Mouse (Mus musculus): Measurements from ENCODE around the gene Pde9a. TPM values are rescaled to one million over a fixed set of nuclear protein-coding genes. Genes with fewer than 3 reads are reported as not detected.

Gene Pde9a
- total and polyA plus RNA-seq, 3 experiments, result 0.56 TPM; not detected in 2

GRCm38 (mm10) chr17:31456723-31457567, 70.9 kb downstream of the Pde9a start:
- H3K4me3 ChIP-seq (ENCODE audit: control insufficient read depth in 1 of 2, insufficient read depth in 1 of 2, low read depth in 2 of 2, low read length in 2 of 2), result no peak overlapping the region
- no peak overlapping the region for H3K9ac ChIP-seq (ENCODE audit: control insufficient read depth, low read depth, low read length, poor library complexity, severe bottlenecking)
- no peaks in the 10 kb centered on the region for H3K9me3 ChIP-seq (replicated peaks; ENCODE audit: insufficient read depth, low read length)
- no peaks in the 10 kb centered on the region for H3K36me3 ChIP-seq (ENCODE audit: control insufficient read depth in 1 of 2, insufficient read depth in 2 of 2, low read length in 2 of 2)
- peaks cover 0 to 12% of the 10 kb centered on the region in 2 experiments; a peak in 3 of 4 replicates for H3K27me3 ChIP-seq (ENCODE audit: control insufficient read depth in 1 of 2, insufficient read depth in 2 of 2, low read length in 2 of 2)
- no peak for DNase-seq (ENCODE audit: low read depth, low spot score)
- TF ChIP-seq MYB (IDR thresholded peaks at IDR 0.05; ENCODE audit: low read depth, low read length), result no peak
- no peak for TF ChIP-seq CHD2 (IDR thresholded peaks at IDR 0.05; ENCODE audit: low read length)
- no peak for TF ChIP-seq ETS1 (IDR thresholded peaks at IDR 0.05; ENCODE audit: low read depth, low read length)
- no peak for TF ChIP-seq POLR2A (IDR thresholded peaks at IDR 0.05; ENCODE audit: control insufficient read depth in 1 of 2, insufficient read depth in 1 of 2, low read depth in 1 of 2, low read length in 2 of 2, poor library complexity in 1 of 2)
- TF ChIP-seq EP300 (IDR thresholded peaks at IDR 0.05; ENCODE audit: low read depth in 1 of 2, low read length in 2 of 2), result no peak
- TF ChIP-seq E2F4 (IDR thresholded peaks at IDR 0.05; ENCODE audit: borderline replicate concordance, low read depth, low read length), result no peak
- no peak for TF ChIP-seq CTCF (IDR thresholded peaks at IDR 0.05 in 2 of 3, conservative IDR thresholded peaks at IDR 0.05 in 1 of 3; ENCODE audit: control insufficient read depth in 1 of 3, insufficient read depth in 1 of 3, low read depth in 2 of 3, low read length in 3 of 3, poor library complexity in 1 of 3, severe bottlenecking in 1 of 3)
- no peak for TF ChIP-seq JUND (IDR thresholded peaks at IDR 0.05; ENCODE audit: low read depth, low read length)
- no peak for TF ChIP-seq HCFC1 (IDR thresholded peaks at IDR 0.05; ENCODE audit: low read depth, low read length)
- no peak for TF ChIP-seq MXI1 (IDR thresholded peaks at IDR 0.05; ENCODE audit: low read depth, low read length)
- TF ChIP-seq CHD1 (IDR thresholded peaks at IDR 0.05; ENCODE audit: low read depth, low read length), result no peak
- no peak for TF ChIP-seq MYC (IDR thresholded peaks at IDR 0.05; ENCODE audit: low read depth, low read length)
- no peak overlapping the region for H3K27ac ChIP-seq (ENCODE audit: control insufficient read depth, low read depth, low read length)
- H3K79me2 ChIP-seq (ENCODE audit: control insufficient read depth, insufficient read depth, low read length, poor library complexity), result no peaks in the 10 kb centered on the region
- H3K4me1 ChIP-seq (ENCODE audit: control insufficient read depth in 1 of 2, insufficient read depth in 2 of 2, low read length in 2 of 2), result no peaks in the 10 kb centered on the region

GRCm38 (mm10) chr17:31460416-31460815, 74.4 kb downstream of the Pde9a start:
- no peaks in the 10 kb centered on the region for H3K36me3 ChIP-seq (ENCODE audit: control insufficient read depth in 1 of 2, insufficient read depth in 2 of 2, low read length in 2 of 2)
- H3K9ac ChIP-seq (ENCODE audit: control insufficient read depth, low read depth, low read length, poor library complexity, severe bottlenecking), result no peak overlapping the region
- H3K4me3 ChIP-seq (ENCODE audit: control insufficient read depth in 1 of 2, insufficient read depth in 1 of 2, low read depth in 2 of 2, low read length in 2 of 2), result no peak overlapping the region
- H3K4me1 ChIP-seq (ENCODE audit: control insufficient read depth in 1 of 2, insufficient read depth in 2 of 2, low read length in 2 of 2), result no peaks in the 10 kb centered on the region
- peaks cover 0 to 12% of the 10 kb centered on the region in 2 experiments; a peak in 3 of 4 replicates for H3K27me3 ChIP-seq (ENCODE audit: control insufficient read depth in 1 of 2, insufficient read depth in 2 of 2, low read length in 2 of 2)
- no peak overlapping the region for H3K27ac ChIP-seq (ENCODE audit: control insufficient read depth, low read depth, low read length)
- TF ChIP-seq GATA1 (IDR thresholded peaks at IDR 0.05; ENCODE audit: low read depth, low read length) (no peak), POLR2AphosphoS5 (IDR thresholded peaks at IDR 0.05; ENCODE audit: borderline replicate concordance, low read depth, low read length) (no peak), ZNF384 (IDR thresholded peaks at IDR 0.05; ENCODE audit: low read depth, low read length) (no peak), POLR2A (IDR thresholded peaks at IDR 0.05; ENCODE audit: control insufficient read depth in 1 of 2, insufficient read depth in 1 of 2, low read depth in 1 of 2, low read length in 2 of 2, poor library complexity in 1 of 2) (no peak), E2F4 (IDR thresholded peaks at IDR 0.05; ENCODE audit: borderline replicate concordance, low read depth, low read length) (no peak), CHD1 (IDR thresholded peaks at IDR 0.05; ENCODE audit: low read depth, low read length) (no peak), TAL1 (IDR thresholded peaks at IDR 0.05; ENCODE audit: low read length) (no peak), ZC3H11A (IDR thresholded peaks at IDR 0.05; ENCODE audit: low read depth, low read length) (no peak), SMC3 (IDR thresholded peaks at IDR 0.05; ENCODE audit: low read depth, low read length) (no peak), USF2 (IDR thresholded peaks at IDR 0.05; ENCODE audit: borderline replicate concordance in 1 of 2, insufficient read depth in 1 of 2, low read depth in 1 of 2, low read length in 2 of 2) (no peak), MYC (IDR thresholded peaks at IDR 0.05; ENCODE audit: low read depth, low read length) (no peak), NRF1 (IDR thresholded peaks at IDR 0.05; ENCODE audit: insufficient read depth, low read depth, low read length, poor library complexity, severe bottlenecking) (no peak), TCF12 (IDR thresholded peaks at IDR 0.05; ENCODE audit: low read depth, low read length) (no peak)
- H3K79me2 ChIP-seq (ENCODE audit: control insufficient read depth, insufficient read depth, low read length, poor library complexity), result no peaks in the 10 kb centered on the region
- no peak for DNase-seq (ENCODE audit: low read depth, low spot score)
- no peaks in the 10 kb centered on the region for H3K9me3 ChIP-seq (replicated peaks; ENCODE audit: insufficient read depth, low read length)
